Mouse (Mus musculus) retina, embryonic 14.5 days (tissue): ENCODE results near the gene Gm10251.
"Not testable (repeated sequence)": the region's sequence is repeated elsewhere in the genome, so short reads cannot be mapped to it uniquely, and the experiment has no call there.

ENCODE experiments used
- DNase-seq: peaks from one replicate; pipeline ENCODE4 v3.0.0-alpha.2; 2015; ENCODE audit warnings: low spot score

The Gm10251 gene

GRCm38 (mm10) chr14:6684070-6684469 lies at the start of gene Gm10251:
Gm10251 (minus strand) TSS chr14:6684170.
- not testable (repeated sequence) for DNase-seq

GRCm38 (mm10) chr14:6720151-6720550 lies 36.2 kb upstream of the Gm10251 start, which contains the start of gene Gm8050:
Gm8050 (minus strand) TSS chr14:6720251.
- not testable (repeated sequence) for DNase-seq

GRCm38 (mm10) chr14:6622318-6622717 lies 61.7 kb downstream of the Gm10251 start, which contains the start of gene Gm3460:
Gm3460 (minus strand) TSS chr14:6622418.
- DNase-seq: not testable (repeated sequence)

GRCm38 (mm10) chr14:6606436-6606835 lies 77.5 kb downstream of the Gm10251 start:
- not testable (repeated sequence) for DNase-seq

- not testable (repeated sequence) for DNase-seq
These were observed 79.0 kb downstream of the Gm10251 start for GRCm38 (mm10) chr14:6605004-6605403.

- not testable (repeated sequence) for DNase-seq
These were observed 79.4 kb downstream of the Gm10251 start for GRCm38 (mm10) chr14:6604551-6604950.

- not testable (repeated sequence) for DNase-seq
These were observed 93.5 kb downstream of the Gm10251 start, which contains the start of gene Gm3629 for GRCm38 (mm10) chr14:6590513-6590912. Gm3629 (minus strand) TSS chr14:6590613.
